Mouse (Mus musculus) yolk sac, embryonic 10.5 days (tissue): ENCODE results near the gene Faiml.

ENCODE experiments used
- DNase-seq: peaks from one replicate; pipeline ENCODE4 v3.0.0-alpha.2; 2017; ENCODE audit warnings: low spot score

Faiml gene

GRCm38 (mm10) chr9:99180272-99180671, 56.8 kb downstream of the Faiml start:
- no peak for DNase-seq
